Mouse (Mus musculus) heart, embryonic 15.5 days (tissue): ENCODE measurements around the gene Dlec1. TPM values are rescaled to one million over a fixed set of nuclear protein-coding genes. Genes with fewer than 3 reads are reported as not detected.

Experiments used
- ATAC-seq: fragments of 200-750 bp; cut with Nextera tagmentation; replicated peaks from 2 replicates; pipeline ENCODE4 v1.8.0; 2017; ENCODE audit warnings: low read depth, moderate TSS enrichment; ENCODE audit not compliant: insufficient number of reproducible peaks, insufficient read depth, low FRiP score
- H3K27ac ChIP-seq: fragments of 300-500 bp; sonication (generic); 2 replicates; pipeline ENCODE4 v1.5.1; 2015; ENCODE audit warnings: mild to moderate bottlenecking, inconsistent platforms
- H3K27me3 ChIP-seq: fragments of 300-500 bp; sonication (generic); 2 replicates; pipeline ENCODE4 v1.6.1; 2015; ENCODE audit warnings: inconsistent platforms
- H3K36me3 ChIP-seq: fragments of 300-500 bp; sonication (generic); 2 replicates; pipeline ENCODE4 v1.6.1; 2015; ENCODE audit warnings: mild to moderate bottlenecking, inconsistent platforms
- H3K4me1 ChIP-seq: fragments of 300-500 bp; sonication (generic); replicated peaks from 2 replicates; pipeline ENCODE4 v1.6.1; 2015; ENCODE audit warnings: inconsistent platforms
- H3K4me2 ChIP-seq: fragments of 300-500 bp; sonication (generic); 2 replicates; pipeline ENCODE4 v1.6.1; 2015; ENCODE audit warnings: inconsistent platforms, mild to moderate bottlenecking, moderate library complexity
- H3K4me3 ChIP-seq: fragments of 300-500 bp; sonication (generic); 2 replicates; pipeline ENCODE4 v1.5.1; 2015; ENCODE audit warnings: mild to moderate bottlenecking, inconsistent platforms
- H3K9ac ChIP-seq: fragments of 300-500 bp; sonication (generic); 2 replicates; pipeline ENCODE4 v1.6.1; 2015; ENCODE audit warnings: mild to moderate bottlenecking, inconsistent platforms
- H3K9me3 ChIP-seq: fragments of 300-500 bp; sonication (generic); replicated peaks from 2 replicates; pipeline ENCODE4 v1.6.1; 2016; ENCODE audit warnings: inconsistent platforms
- WGBS: fragments of 180-500 bp; shearing (Covaris S2); methylation state at CpG from one replicate; pipeline ENCODE4 v1.1.7; 2015; ENCODE audit warnings: mixed read lengths; 5-methylcytosine and 5-hydroxymethylcytosine counted together
- polyA plus RNA-seq: library from polyadenylated mRNA; unstranded; fragments of >200 nt; fragmentation: Nextera tagmentation; extraction: Ambion mirVana; gene quantifications from 2 replicates; pipeline ENCODE4 v1.2.1, GENCODE M21; 2015

The Dlec1 gene
- polyA plus RNA-seq, 1 experiment from 2014 or later, result 0.53 TPM

- Histone ChIP-seq H3K36me3 (no peaks in the 10 kb centered on the region), H3K4me3 (no peak overlapping the region), H3K4me2 (no peak overlapping the region), H3K27ac (no peak overlapping the region), H3K9ac (no peak overlapping the region), H3K4me1 (no peaks in the 10 kb centered on the region; the same call in 1 of the 2 replicates), H3K9me3 (no peaks in the 10 kb centered on the region), H3K27me3 (no peaks in the 10 kb centered on the region)
- ATAC-seq, result no peak
- 63% methylated on average over 3 of the region's 3 CpGs for WGBS
Measured at GRCm38 (mm10) chr9:119110640-119111039, 8.4 kb downstream of the Dlec1 start.

DNA sequence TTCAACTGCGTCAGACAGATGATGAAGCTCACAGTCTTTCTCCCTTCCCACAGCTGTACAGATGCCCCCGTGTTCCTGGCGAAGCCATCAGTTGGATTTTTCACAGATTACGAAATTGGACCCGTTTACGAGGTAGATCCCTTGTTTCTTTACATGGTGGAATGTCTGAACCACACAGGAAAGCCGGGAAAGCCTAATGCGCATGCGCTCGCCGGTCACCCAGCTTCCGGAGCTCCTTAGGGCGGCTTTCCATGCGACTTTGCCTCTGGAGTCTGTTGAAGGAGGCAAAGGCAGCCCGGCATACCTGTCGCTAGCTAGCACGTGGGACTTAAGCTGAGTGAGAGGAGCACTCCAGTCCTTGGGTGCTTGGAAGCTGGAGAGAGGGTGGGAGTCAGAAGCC is 12.6 kb downstream of the Dlec1 start:
- Histone ChIP-seq H3K27ac (no peak overlapping the region), H3K36me3 (no peaks in the 10 kb centered on the region), H3K9ac (no peak overlapping the region), H3K4me1 (no peaks in the 10 kb centered on the region), H3K9me3 (no peaks in the 10 kb centered on the region), H3K4me3 (no peak overlapping the region), H3K4me2 (no peak overlapping the region), H3K27me3 (no peaks in the 10 kb centered on the region)
- WGBS, result 79% methylated on average over 17 of the region's 17 CpGs
- ATAC-seq, result no peak

GRCm38 (mm10) chr9:119119409-119120167 is 17.3 kb downstream of the Dlec1 start:
- no peak overlapping the region for H3K4me3 ChIP-seq
- no peaks in the 10 kb centered on the region for H3K36me3 ChIP-seq
- H3K9ac ChIP-seq, result no peak overlapping the region
- no peak overlapping the region for H3K27ac ChIP-seq
- no peaks in the 10 kb centered on the region for H3K27me3 ChIP-seq
- ATAC-seq, result no peak
- H3K4me2 ChIP-seq, result no peak overlapping the region
- H3K9me3 ChIP-seq, result no peaks in the 10 kb centered on the region
- WGBS, result 84% methylated on average over 19 of the region's 19 CpGs
- H3K4me1 ChIP-seq, result no peaks in the 10 kb centered on the region

- H3K36me3 ChIP-seq, result no peaks in the 10 kb centered on the region
- H3K9ac ChIP-seq, result no peak overlapping the region
- no peaks in the 10 kb centered on the region for H3K9me3 ChIP-seq
- ATAC-seq, result no peak
- no peak overlapping the region for H3K4me2 ChIP-seq
- 64% methylated on average over 3 of the region's 3 CpGs for WGBS
- H3K4me3 ChIP-seq, result no peak overlapping the region
- H3K4me1 ChIP-seq, result no peaks in the 10 kb centered on the region
- H3K27ac ChIP-seq, result no peak overlapping the region
- H3K27me3 ChIP-seq, result no peaks in the 10 kb centered on the region
Measured at GRCm38 (mm10) chr9:119120168-119120560, 17.9 kb downstream of the Dlec1 start.

GRCm38 (mm10) chr9:119122596-119123369 is 20.5 kb downstream of the Dlec1 start:
- no peak for ATAC-seq
- 76% methylated on average over 18 of the region's 18 CpGs for WGBS

GRCm38 (mm10) chr9:119128436-119129181 is 26.3 kb downstream of the Dlec1 start:
- Histone ChIP-seq H3K36me3 (no peaks in the 10 kb centered on the region), H3K9me3 (no peaks in the 10 kb centered on the region), H3K27me3 (no peaks in the 10 kb centered on the region), H3K4me3 (no peak overlapping the region), H3K4me1 (no peaks in the 10 kb centered on the region), H3K9ac (no peak overlapping the region), H3K27ac (no peak overlapping the region), H3K4me2 (no peak overlapping the region)
- WGBS, result 75% methylated on average over 12 of the region's 12 CpGs
- ATAC-seq, result no peak

More at GRCm38 (mm10) chr9:119122596-119123369, 20.5 kb downstream of the Dlec1 start:
- Histone ChIP-seq H3K9ac (no peak overlapping the region), H3K4me1 (no peaks in the 10 kb centered on the region), H3K27ac (no peak overlapping the region), H3K36me3 (no peaks in the 10 kb centered on the region), H3K9me3 (no peaks in the 10 kb centered on the region), H3K4me2 (no peak overlapping the region), H3K27me3 (no peaks in the 10 kb centered on the region), H3K4me3 (no peak overlapping the region)

DNA sequence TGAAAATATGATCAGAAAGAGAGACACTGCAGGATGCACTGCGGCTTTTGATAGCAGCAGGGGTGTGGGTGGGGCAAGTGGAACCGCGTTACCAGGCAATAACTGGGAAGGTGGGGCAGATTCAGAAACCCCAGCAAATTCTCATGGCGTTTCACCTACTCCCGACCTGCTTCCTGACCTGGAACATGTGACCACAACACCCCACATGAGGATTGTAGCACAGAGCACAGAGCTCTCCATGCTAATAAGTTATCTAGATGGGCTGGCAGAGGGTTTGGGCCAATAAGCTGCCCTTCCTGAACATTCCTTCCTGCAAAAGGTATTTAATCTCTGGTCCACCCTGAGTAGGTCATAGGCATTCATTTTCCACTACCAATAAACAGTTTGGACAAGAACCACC is 28.4 kb downstream of the Dlec1 start:
- Histone ChIP-seq H3K27me3 (no peaks in the 10 kb centered on the region), H3K4me2 (no peak overlapping the region), H3K4me3 (no peak overlapping the region), H3K9me3 (no peaks in the 10 kb centered on the region), H3K4me1 (no peaks in the 10 kb centered on the region), H3K36me3 (no peaks in the 10 kb centered on the region), H3K27ac (no peak overlapping the region), H3K9ac (no peak overlapping the region)
- ATAC-seq, result no peak
- WGBS, result 44% methylated on average over 5 of the region's 5 CpGs

- 78% methylated on average over 2 of the region's 2 CpGs for WGBS
- Histone ChIP-seq H3K4me2 (no peak overlapping the region), H3K36me3 (no peaks in the 10 kb centered on the region), H3K9ac (no peak overlapping the region), H3K4me3 (no peak overlapping the region), H3K4me1 (0 out of 2 replicates have a peak, but pooled peaks cover 4% of the 10 kb centered on the region), H3K9me3 (no peaks in the 10 kb centered on the region), H3K27ac (no peak overlapping the region), H3K27me3 (no peaks in the 10 kb centered on the region)
- ATAC-seq, result no peak
Measured at GRCm38 (mm10) chr9:119138836-119139235, 36.6 kb downstream of the Dlec1 start.

DNA sequence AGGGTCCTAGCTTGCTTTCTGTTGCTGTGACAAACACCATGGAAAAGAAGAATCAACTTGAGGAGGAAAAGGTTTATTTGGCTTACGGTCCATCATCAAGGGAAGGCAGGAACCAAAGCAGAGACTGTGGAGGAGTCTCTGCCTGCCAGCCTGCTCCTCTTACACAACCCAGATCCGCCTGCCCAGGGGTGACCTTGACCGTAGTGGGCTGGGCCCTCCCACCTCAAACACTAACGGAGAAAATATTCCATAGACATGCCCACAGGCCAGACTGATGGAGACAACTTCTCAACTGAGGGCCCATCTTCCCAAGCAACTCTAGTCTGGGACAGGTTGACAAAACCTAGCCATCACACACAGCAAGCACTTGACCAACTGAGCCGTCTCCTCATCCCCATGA is 39.8 kb downstream of the Dlec1 start:
- Histone ChIP-seq H3K27ac (no peak overlapping the region), H3K4me2 (no peak overlapping the region), H3K27me3 (no peaks in the 10 kb centered on the region), H3K9ac (no peak overlapping the region), H3K36me3 (no peaks in the 10 kb centered on the region), H3K9me3 (no peaks in the 10 kb centered on the region), H3K4me1 (0 out of 2 replicates have a peak, but pooled peaks cover 4% of the 10 kb centered on the region), H3K4me3 (no peak overlapping the region)
- WGBS, result 70% methylated on average over 5 of the region's 5 CpGs
- no peak for ATAC-seq

GRCm38 (mm10) chr9:119143372-119143771 is 41.1 kb downstream of the Dlec1 start:
- Histone ChIP-seq H3K9ac (no peak overlapping the region), H3K4me2 (no peak overlapping the region), H3K4me1 (0 out of 2 replicates have a peak, but pooled peaks cover 3% of the 10 kb centered on the region), H3K27me3 (no peaks in the 10 kb centered on the region), H3K36me3 (no peaks in the 10 kb centered on the region), H3K27ac (no peak overlapping the region), H3K9me3 (no peaks in the 10 kb centered on the region), H3K4me3 (no peak overlapping the region)
- WGBS, result 71% methylated on average over 9 of the region's 9 CpGs
- no peak for ATAC-seq

DNA sequence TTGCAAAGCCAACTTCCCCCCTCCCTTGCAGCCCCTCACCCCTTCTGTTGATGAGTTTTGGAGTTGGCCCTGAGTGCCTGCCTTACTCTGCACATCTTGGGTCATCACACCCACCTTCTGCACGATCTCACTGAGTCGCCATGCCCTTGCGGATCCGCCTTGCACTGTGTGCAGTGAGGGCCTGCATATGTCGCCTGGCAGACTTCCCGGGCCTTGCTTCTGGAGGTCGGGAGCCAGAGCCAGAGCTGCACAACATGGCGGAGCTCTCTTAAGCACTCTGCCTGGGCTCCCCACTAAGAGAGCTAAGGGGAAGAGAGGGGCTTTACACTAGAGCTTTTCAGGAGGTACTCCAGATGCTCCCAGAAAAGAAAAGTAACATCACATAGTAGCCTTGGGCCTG is 42.4 kb downstream of the Dlec1 start:
- H3K4me3 ChIP-seq, result no peak overlapping the region
- H3K9ac ChIP-seq, result no peak overlapping the region
- no peaks in the 10 kb centered on the region for H3K27me3 ChIP-seq
- H3K36me3 ChIP-seq, result no peaks in the 10 kb centered on the region
- H3K4me2 ChIP-seq, result no peak overlapping the region
- H3K4me1 ChIP-seq, result 0 out of 2 replicates have a peak, but pooled peaks cover 3% of the 10 kb centered on the region
- H3K27ac ChIP-seq, result no peak overlapping the region
- no peaks in the 10 kb centered on the region for H3K9me3 ChIP-seq
- no peak for ATAC-seq
- 71% methylated on average over 8 of the region's 8 CpGs for WGBS
